Mouse (Mus musculus) myocyte (in vitro differentiated cells): ENCODE data around the gene Susd1. TPM values are rescaled to one million over a fixed set of nuclear protein-coding genes. Genes with fewer than 3 reads are reported as not detected.

Source experiments
- H3K27me3 ChIP-seq: one replicate; pipeline ENCODE4 v1.6.1; 2011; ENCODE audit not compliant: control insufficient read depth, insufficient read depth, insufficient read length
- H3K36me3 ChIP-seq: one replicate; pipeline ENCODE4 v1.6.1; 2011; ENCODE audit not compliant: control insufficient read depth, insufficient read depth
- H3K4me2 ChIP-seq: one replicate; pipeline ENCODE4 v1.6.1; 2011; ENCODE audit warnings: low read depth, control low read depth
- H3K4me3 ChIP-seq: one replicate; pipeline ENCODE4 v1.5.1; 2011; ENCODE audit warnings: mild to moderate bottlenecking, control low read depth, moderate library complexity
- H3K79me2 ChIP-seq: one replicate; pipeline ENCODE4 v1.6.1; 2011; ENCODE audit not compliant: control insufficient read depth, insufficient read depth
- H3ac ChIP-seq: one replicate; pipeline ENCODE4 v1.6.1; 2011; ENCODE audit not compliant: control insufficient read depth, insufficient read length
- CEBPB ChIP-seq: IDR thresholded peaks from 2 replicates; pipeline ENCODE4 v1.6.1; 2011; ENCODE audit warnings: mild to moderate bottlenecking, moderate library complexity; ENCODE audit not compliant: poor library complexity, insufficient read depth, severe bottlenecking
- E2F4 ChIP-seq: IDR thresholded peaks from one replicate; pipeline ENCODE4 v1.6.1; 2011; ENCODE audit warnings: mild to moderate bottlenecking, control low read depth, moderate library complexity; ENCODE audit not compliant: insufficient read depth
- MAX ChIP-seq: IDR thresholded peaks from one replicate; pipeline ENCODE4 v1.6.1; 2011; ENCODE audit warnings: low read depth, mild to moderate bottlenecking, control low read depth
- MYOD1 ChIP-seq, 3 experiments: IDR thresholded peaks; one replicate each; pipeline ENCODE4 v1.6.1; 2011; ENCODE audit warnings: control low read depth in 2 of 3, low read depth in 2 of 3, mild to moderate bottlenecking in 2 of 3, moderate library complexity in 1 of 3; ENCODE audit not compliant: insufficient read length in 2 of 3, control insufficient read depth in 1 of 3
- MYOG ChIP-seq, 3 experiments: IDR thresholded peaks; one replicate each; pipeline ENCODE4 v1.6.1; 2011; ENCODE audit warnings: control low read depth in 2 of 3, low read depth in 2 of 3, mild to moderate bottlenecking in 2 of 3; ENCODE audit not compliant: insufficient read length in 2 of 3, control insufficient read depth in 1 of 3, insufficient read depth in 1 of 3
- POLR2A ChIP-seq: IDR thresholded peaks from one replicate; pipeline ENCODE4 v1.6.1; 2011; ENCODE audit warnings: low read depth, mild to moderate bottlenecking, control low read depth, moderate library complexity; ENCODE audit not compliant: insufficient read length
- POLR2AphosphoS2 ChIP-seq: IDR thresholded peaks from one replicate; pipeline ENCODE4 v1.6.1; 2011; ENCODE audit warnings: low read depth, control low read depth; ENCODE audit not compliant: insufficient read length
- REST ChIP-seq: IDR thresholded peaks from one replicate; pipeline ENCODE4 v1.6.1; 2011; ENCODE audit warnings: mild to moderate bottlenecking, control low read depth, moderate library complexity; ENCODE audit not compliant: insufficient read depth, insufficient read length
- SRF ChIP-seq: IDR thresholded peaks from one replicate; pipeline ENCODE4 v1.6.1; 2011; ENCODE audit warnings: low read depth; ENCODE audit not compliant: control insufficient read depth, insufficient read length
- TCF12 ChIP-seq: IDR thresholded peaks from one replicate; pipeline ENCODE4 v1.6.1; 2011; ENCODE audit warnings: mild to moderate bottlenecking, control low read depth; ENCODE audit not compliant: poor library complexity, insufficient read depth, severe bottlenecking
- TCF3 ChIP-seq: IDR thresholded peaks from one replicate; pipeline ENCODE4 v1.6.1; 2011; ENCODE audit warnings: low read depth, control low read depth; ENCODE audit not compliant: insufficient read length
- USF1 ChIP-seq: IDR thresholded peaks from one replicate; pipeline ENCODE4 v1.6.1; 2011; ENCODE audit warnings: low read depth, mild to moderate bottlenecking, control low read depth, moderate library complexity
- polyA plus RNA-seq: library from polyadenylated mRNA; unstranded; fragments of >200 nt; fragmentation: generic; extraction: Trizol; gene quantifications from one replicate; pipeline ENCODE4 v1.2.1, GENCODE M21; 2012; ENCODE audit warnings: missing spikeins

Gene Susd1
- polyA plus RNA-seq, 1 experiment = 0.55 TPM

GRCm38 (mm10) chr4:59349425-59350185 is 88.8 kb downstream of the Susd1 start:
- no peak for TF ChIP-seq USF1
- TF ChIP-seq POLR2A = no peak
- no peak for TF ChIP-seq TCF3
- no peak for TF ChIP-seq MYOG (IDR thresholded peaks at IDR 0.05; ENCODE audit: control insufficient read depth in 1 of 3, insufficient read depth in 1 of 3, insufficient read length in 2 of 3, low read depth in 2 of 3)
- no peak for TF ChIP-seq POLR2AphosphoS2
- no peak for TF ChIP-seq MAX
- TF ChIP-seq E2F4 = no peak
- no peak for TF ChIP-seq REST
- no peak for TF ChIP-seq SRF
- no peak for TF ChIP-seq CEBPB
- Histone ChIP-seq H3K4me3 (no peak overlapping the region), H3K4me2 (no peak overlapping the region), H3K36me3 (no peaks in the 10 kb centered on the region), H3K27me3 (no peaks in the 10 kb centered on the region), H3ac (no peak overlapping the region), H3K79me2 (no peaks in the 10 kb centered on the region)

- TF ChIP-seq E2F4 (no peak), REST (no peak), TCF12 (no peak), TCF3 (no peak), CEBPB (no peak), POLR2A (no peak), SRF (no peak), POLR2AphosphoS2 (no peak), MYOD1 (IDR thresholded peaks at IDR 0.05; ENCODE audit: control insufficient read depth in 1 of 3, insufficient read length in 2 of 3, low read depth in 2 of 3) (no peak), MAX (no peak), MYOG (IDR thresholded peaks at IDR 0.05; ENCODE audit: control insufficient read depth in 1 of 3, insufficient read depth in 1 of 3, insufficient read length in 2 of 3, low read depth in 2 of 3) (no peak), USF1 (no peak)
- no peaks in the 10 kb centered on the region for H3K79me2 ChIP-seq
- H3K27me3 ChIP-seq = no peaks in the 10 kb centered on the region
- no peak overlapping the region for H3ac ChIP-seq
- H3K4me2 ChIP-seq = no peak overlapping the region
- no peaks in the 10 kb centered on the region for H3K36me3 ChIP-seq
- H3K4me3 ChIP-seq = no peak overlapping the region
Observed at GRCm38 (mm10) chr4:59340714-59341113, 97.7 kb downstream of the Susd1 start.

GRCm38 (mm10) chr4:59340046-59340445 is 98.4 kb downstream of the Susd1 start:
- Histone ChIP-seq H3K4me2 (no peak overlapping the region), H3ac (no peak overlapping the region), H3K36me3 (no peaks in the 10 kb centered on the region), H3K79me2 (no peaks in the 10 kb centered on the region), H3K27me3 (no peaks in the 10 kb centered on the region), H3K4me3 (no peak overlapping the region)
- TF ChIP-seq MYOD1 (IDR thresholded peaks at IDR 0.05; ENCODE audit: control insufficient read depth in 1 of 3, insufficient read length in 2 of 3, low read depth in 2 of 3) (no peak), TCF3 (no peak), USF1 (no peak), SRF (no peak), REST (no peak), POLR2AphosphoS2 (no peak), CEBPB (no peak), MAX (no peak), POLR2A (no peak), E2F4 (no peak), TCF12 (no peak), MYOG (IDR thresholded peaks at IDR 0.05; ENCODE audit: control insufficient read depth in 1 of 3, insufficient read depth in 1 of 3, insufficient read length in 2 of 3, low read depth in 2 of 3) (no peak)

- H3ac ChIP-seq = no peak overlapping the region
- no peaks in the 10 kb centered on the region for H3K79me2 ChIP-seq
- no peak overlapping the region for H3K4me2 ChIP-seq
- TF ChIP-seq USF1 (no peak), TCF3 (no peak), E2F4 (no peak), CEBPB (no peak), MAX (no peak), POLR2A (no peak), POLR2AphosphoS2 (no peak), TCF12 (no peak)
- no peaks in the 10 kb centered on the region for H3K27me3 ChIP-seq
- no peaks in the 10 kb centered on the region for H3K36me3 ChIP-seq
- no peak overlapping the region for H3K4me3 ChIP-seq
Observed at GRCm38 (mm10) chr4:59338896-59339535, 99.4 kb downstream of the Susd1 start.
